Mouse (Mus musculus) Patski (cell line): Measurements from ENCODE around the gene Unc5c. TPM values are rescaled to one million over a fixed set of nuclear protein-coding genes. Genes with fewer than 3 reads are reported as not detected.
A peak's percentile ranks its signal among the peaks of the same experiment; 100 is the strongest.

Experiments used
- ATAC-seq: fragments of 100-300 bp; one replicate; pipeline ENCODE4 v1.8.0; 2021
- CTCF ChIA-PET: fragments of 350-600 bp; sonication (Branson Sonifier 250); formaldehyde crosslinking; loops from one replicate; lab custom pipeline; 2022; ENCODE audit warnings: inconsistent platforms; lab: Charles Lee
- POLR2A ChIA-PET: fragments of 350-600 bp; sonication (Branson Sonifier 250); formaldehyde crosslinking; loops from one replicate; lab custom pipeline; 2022; ENCODE audit warnings: antibody characterized with exemption, inconsistent platforms; lab: Charles Lee
- DNase-seq: peaks from one replicate; pipeline ENCODE4 v3.0.0-alpha.2; 2011; ENCODE audit warnings: low read depth, low spot score
- H3K27me3 ChIP-seq: fragments of 371-371 bp; one replicate; pipeline ENCODE4 v1.5.1; 2021
- CTCF ChIP-seq: fragments of 100-300 bp; IDR thresholded peaks from one replicate; pipeline ENCODE4 v1.5.1; 2021
- in situ Hi-C: fragments of 300-500 bp; cut with MboI; formaldehyde crosslinking; loops from 3 replicates; pipeline ENCODE4 v1.11.1; 2018; ENCODE audit warnings: low pct_unique_long_range_greater_than_20kb, mixed read lengths
- polyA plus RNA-seq: library from polyadenylated mRNA; unstranded; gene quantifications from one replicate; pipeline ENCODE4 v1.2.3, GENCODE M21; 2021

The Unc5c gene
- under 0.01 TPM for polyA plus RNA-seq

- DNase-seq, result no peak
- POLR2A ChIA-PET, result no interaction called here
- peaks cover 8% of the 10 kb centered on the region for H3K27me3 ChIP-seq
- CTCF ChIA-PET, result no interaction called here
- peak; percentile 19 for ATAC-seq
- in situ Hi-C loops, result no loop called here
- TF ChIP-seq CTCF, result no peak
Observed at GRCm38 (mm10) chr3:141465104-141465705, at the start of gene Unc5c. Gene Unc5c, plus strand, starts transcription at chr3:141465216.

DNA sequence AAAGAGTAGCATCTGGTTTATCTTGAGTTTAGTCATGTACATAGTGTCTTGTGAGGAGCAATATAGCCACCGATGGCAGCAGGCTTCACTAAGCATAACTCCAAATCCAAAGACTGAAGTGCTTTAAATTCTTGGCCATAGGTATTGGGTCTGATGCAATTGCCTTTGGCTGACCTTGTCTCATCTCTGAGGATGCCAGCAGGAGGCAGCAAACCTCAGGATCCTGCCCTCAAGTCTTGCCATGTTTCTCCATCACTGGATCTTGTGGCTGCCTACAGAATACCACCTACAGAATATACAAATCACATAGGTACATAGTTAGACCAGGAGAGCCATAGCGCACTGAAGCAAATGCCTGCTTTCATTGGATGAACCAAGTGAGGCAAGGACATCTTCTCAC lies 7.5 kb upstream of the Unc5c start:
- in situ Hi-C loops, result no loop called here
- ATAC-seq (no peak), DNase-seq (no peak)
- ChIA-PET CTCF (no interaction called here), POLR2A (no interaction called here)
- TF ChIP-seq CTCF, result no peak
- no peaks in the 10 kb centered on the region for H3K27me3 ChIP-seq

- no peak for TF ChIP-seq CTCF
- peaks cover 8% of the 10 kb centered on the region for H3K27me3 ChIP-seq
- in situ Hi-C loops, result no loop called here
- DNase-seq, result no peak
- CTCF ChIA-PET, result no interaction called here
- POLR2A ChIA-PET, result no interaction called here
- ATAC-seq, result no peak
Observed at GRCm38 (mm10) chr3:141462482-141462881, 2.5 kb upstream of the Unc5c start.

DNA sequence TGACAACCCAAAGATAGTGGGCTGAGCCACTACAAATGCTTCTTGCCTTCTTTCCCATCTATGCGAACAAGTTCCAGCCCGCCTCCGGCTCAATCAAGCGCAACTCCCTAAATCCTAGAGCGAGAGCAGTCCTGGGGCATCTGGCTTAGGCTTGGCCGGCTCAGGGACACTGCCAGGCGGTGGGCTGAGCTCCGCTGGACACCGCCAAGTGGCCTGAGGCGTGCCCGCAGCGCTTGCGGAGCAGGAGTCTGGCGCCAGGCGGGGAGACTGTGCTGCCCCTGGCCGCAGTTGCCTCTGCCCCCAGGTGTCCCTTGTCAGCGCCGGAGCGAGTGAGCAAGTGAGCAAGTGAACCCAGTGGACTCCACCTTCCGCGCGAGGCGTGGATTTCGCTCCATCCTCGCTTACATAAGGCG lies 319 bp upstream of the Unc5c start:
- ChIA-PET POLR2A (no interaction called here), CTCF (interaction anchor here (1.4 kb wide), 1 partner anchor 10 kb away, joined by 3 read pairs; no protein-coding TSS in a partner anchor)
- peaks cover 8% of the 10 kb centered on the region for H3K27me3 ChIP-seq
- in situ Hi-C loops, result no loop called here
- no peak for TF ChIP-seq CTCF
- DNase-seq, result no peak
- peak; percentile 9 for ATAC-seq

DNA sequence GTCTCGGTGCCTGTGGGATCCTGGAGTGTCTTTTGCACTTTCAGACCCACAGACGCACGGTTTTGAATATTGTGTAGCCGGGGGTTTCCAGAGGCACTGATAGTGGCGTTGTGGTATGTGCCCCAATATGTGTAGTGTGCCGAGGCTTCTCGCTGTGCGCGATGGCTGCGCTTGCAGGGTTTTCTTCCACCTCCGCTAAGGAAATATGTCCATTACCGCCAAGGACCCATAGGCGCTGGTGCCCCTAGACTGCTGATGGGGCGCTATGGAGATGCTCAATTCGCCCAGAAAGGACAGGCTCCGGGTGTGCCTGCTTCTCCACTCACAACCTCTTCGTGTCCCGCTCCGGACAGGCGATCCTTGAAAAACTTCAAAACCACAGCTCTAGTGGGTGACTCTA lies 1.0 kb downstream of the Unc5c start:
- no peak for DNase-seq
- ChIA-PET POLR2A (interaction anchor here (0.6 kb wide), 1 partner anchor 976 kb away, joined by 3 read pairs; no protein-coding TSS in a partner anchor), CTCF (interaction anchor here (1.8 kb wide), 1 partner anchor 14 kb away, joined by 5 read pairs; no protein-coding TSS in a partner anchor)
- TF ChIP-seq CTCF, result no peak
- ATAC-seq, result no peak
- in situ Hi-C loops, result no loop called here
- H3K27me3 ChIP-seq, result peaks cover 8% of the 10 kb centered on the region

GRCm38 (mm10) chr3:141466727-141467335 lies 1.8 kb downstream of the Unc5c start:
- ChIA-PET CTCF (interaction anchor here (1.8 kb wide), 1 partner anchor 13 kb away, joined by 5 read pairs; no protein-coding TSS in a partner anchor), POLR2A (interaction anchor here (0.6 kb wide), 1 partner anchor 977 kb away, joined by 3 read pairs; no protein-coding TSS in a partner anchor)
- in situ Hi-C loops, result no loop called here
- DNase-seq (no peak), ATAC-seq (no peak)
- TF ChIP-seq CTCF, result no peak
- peaks cover 8% of the 10 kb centered on the region for H3K27me3 ChIP-seq

- ChIA-PET CTCF (no interaction called here), POLR2A (no interaction called here)
- ATAC-seq (no peak), DNase-seq (no peak)
- in situ Hi-C loops, result no loop called here
- no peak for TF ChIP-seq CTCF
- H3K27me3 ChIP-seq, result peaks cover 8% of the 10 kb centered on the region
Observed at GRCm38 (mm10) chr3:141469338-141469737, 4.3 kb downstream of the Unc5c start.

- no peak for TF ChIP-seq CTCF
- DNase-seq (no peak), ATAC-seq (no peak)
- ChIA-PET CTCF (no interaction called here), POLR2A (no interaction called here)
- H3K27me3 ChIP-seq, result no peaks in the 10 kb centered on the region
- in situ Hi-C loops, result no loop called here
Observed at GRCm38 (mm10) chr3:141473205-141473604, 8.2 kb downstream of the Unc5c start.

DNA sequence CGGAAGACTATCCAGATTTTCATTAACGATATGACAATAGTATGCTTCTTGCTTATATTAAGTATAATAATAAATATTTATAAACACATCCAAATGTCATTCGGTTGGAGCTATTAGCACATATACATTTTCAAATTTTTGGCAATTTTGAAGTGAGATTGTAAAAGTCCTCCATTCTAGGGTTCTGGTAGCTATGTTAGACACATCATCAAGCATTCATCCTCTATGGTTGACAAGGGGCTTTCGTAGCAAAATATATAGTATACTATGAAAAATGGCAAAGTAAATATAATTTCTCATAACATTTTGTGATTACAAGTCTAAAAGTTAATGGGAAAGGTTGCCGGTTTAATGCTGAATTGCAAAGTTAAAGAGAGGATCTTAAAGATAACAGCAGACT lies 10.4 kb downstream of the Unc5c start:
- DNase-seq (no peak), ATAC-seq (no peak)
- POLR2A ChIA-PET, result no interaction called here
- no peaks in the 10 kb centered on the region for H3K27me3 ChIP-seq
- CTCF ChIA-PET, result no interaction called here
- TF ChIP-seq CTCF, result no peak
- in situ Hi-C loops, result no loop called here

GRCm38 (mm10) chr3:141475919-141476318 lies 10.9 kb downstream of the Unc5c start:
- TF ChIP-seq CTCF, result no peak
- in situ Hi-C loops, result no loop called here
- CTCF ChIA-PET, result no interaction called here
- ATAC-seq, result no peak
- no peak for DNase-seq
- POLR2A ChIA-PET, result no interaction called here
- no peaks in the 10 kb centered on the region for H3K27me3 ChIP-seq

DNA sequence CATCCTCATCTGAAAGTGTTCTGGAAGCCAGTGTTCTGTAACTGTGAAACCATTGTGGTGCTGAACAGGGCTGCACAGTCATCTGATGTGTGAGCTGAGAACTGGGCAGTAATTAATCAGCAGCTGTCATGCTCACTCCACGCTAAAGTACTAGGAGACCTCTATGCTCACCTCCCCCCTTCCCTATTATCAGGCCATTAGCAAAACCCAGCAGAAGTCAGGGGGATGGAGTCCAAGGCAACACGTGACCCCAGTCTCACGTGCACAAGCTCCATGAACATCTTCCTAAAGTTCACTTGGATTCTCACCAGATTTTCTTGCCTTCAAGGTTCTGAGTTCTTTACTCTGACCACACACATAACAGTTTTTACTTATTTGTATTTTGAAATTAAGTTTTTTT lies 11.7 kb downstream of the Unc5c start:
- DNase-seq (no peak), ATAC-seq (no peak)
- CTCF ChIA-PET, result no interaction called here
- H3K27me3 ChIP-seq, result no peaks in the 10 kb centered on the region
- POLR2A ChIA-PET, result no interaction called here
- in situ Hi-C loops, result no loop called here
- no peak for TF ChIP-seq CTCF
